ENCODE assay signal across 17 mouse cellular contexts in genomic region chr7:97357840-97358239, GRCm38 (mm10). TPM values are rescaled to one million over a fixed set of nuclear protein-coding genes. Genes with fewer than 3 reads are reported as not detected.
"Had no signal": no experiment of that assay in that cellular context is flagged by ENCODE, and none has a peak within 500 bp of the region (broad histone marks: within the 10 kb centered on the region; RNA-seq: fewer than 3 reads in every experiment).

No protein-coding gene starts in this region.

- H3K27ac ChIP-seq: limb, embryonic 12.5 days; limb, embryonic 15.5 days; liver, embryonic 13.5 days had no signal

- H3K4me1 ChIP-seq: limb, embryonic 15.5 days had no signal

- DNase-seq: kidney, adult 18-20 months; kidney, adult 9 months; kidney, postnatal 14 days; left cerebral cortex, postnatal 4 days; liver, embryonic 13.5 days; lung, embryonic 14.5 days; lung, postnatal 10 days; lung, postnatal 36 days; midbrain, embryonic 14.5 days; thymus, adult 2 months; thymus, postnatal 14 days; thymus, postnatal 4 days had no signal

- H3K9me3 ChIP-seq: limb, embryonic 12.5 days; limb, embryonic 15.5 days; liver, embryonic 13.5 days had no signal

- H3K9ac ChIP-seq: limb, embryonic 12.5 days; limb, embryonic 15.5 days; liver, embryonic 13.5 days; lung, embryonic 14.5 days had no signal

- H3K4me2 ChIP-seq: limb, embryonic 12.5 days; limb, embryonic 15.5 days; liver, embryonic 13.5 days; lung, embryonic 14.5 days; midbrain, embryonic 11.5 days had no signal

- H3K27me3 ChIP-seq: limb, embryonic 12.5 days; limb, embryonic 15.5 days had no signal

- H3K36me3 ChIP-seq: limb, embryonic 12.5 days; limb, embryonic 15.5 days; liver, embryonic 13.5 days had no signal

- H3K4me3 ChIP-seq: limb, embryonic 12.5 days; limb, embryonic 15.5 days; liver, embryonic 13.5 days had no signal

RNA-seq across cellular contexts. Expression of gene Thrsp, which starts 59.7 kb away (rescaled TPM):
- total RNA-seq: megakaryocyte progenitor cell, adult 5-6 weeks; megakaryocyte-erythroid progenitor cell, adult 5-6 weeks had no signal
- polyA plus RNA-seq: liver, embryonic 13.5 days; midbrain, embryonic 11.5 days had no signal
